Comparison of ENCODE assay signal across 8 mouse cellular contexts in genomic region chr16:30539433-30539832, GRCm38 (mm10). TPM values are rescaled to one million over a fixed set of nuclear protein-coding genes. Genes with fewer than 3 reads are reported as not detected.
DNase-seq lines count a peak whose midpoint lies in the region; ATAC-seq and TF ChIP-seq lines count a peak whose summit lies in the region.

No protein-coding gene starts in this region.

- no peak overlapping the region for H3K4me3 ChIP-seq in neural tube, embryonic 15.5 days (replicated peaks)
- H3K4me3 ChIP-seq in heart, embryonic 16.5 days (ENCODE audit: low read length): no peak overlapping the region
- H3K4me3 ChIP-seq in thymus, adult 2 months (ENCODE audit: control insufficient read depth, insufficient read depth, low read length): no peak overlapping the region

- H3K9me3 ChIP-seq in neural tube, embryonic 15.5 days (replicated peaks): no peaks in the 10 kb centered on the region
- H3K9me3 ChIP-seq in heart, embryonic 16.5 days (replicated peaks; ENCODE audit: control insufficient read depth, low read length): no peaks in the 10 kb centered on the region

- no peak for TF ChIP-seq POLR2A in thymus, adult 2 months (IDR thresholded peaks at IDR 0.05; ENCODE audit: control insufficient read depth, extremely low read depth, insufficient read depth, low read length, poor library complexity)

- WGBS in neural tube, embryonic 15.5 days: 27% methylated on average over 10 of the region's 10 CpGs
- 22% methylated on average over 10 of the region's 10 CpGs for WGBS in heart, embryonic 16.5 days
- 30% methylated on average over 10 of the region's 10 CpGs for WGBS in thymus, adult 2 months

- TF ChIP-seq CTCF in thymus, adult 2 months (IDR thresholded peaks at IDR 0.05; ENCODE audit: borderline replicate concordance, control insufficient read depth, extremely low read depth, insufficient read depth, low read length, poor library complexity): peak; percentile 86

- H3K9ac ChIP-seq in neural tube, embryonic 15.5 days (replicated peaks): no peak overlapping the region
- H3K9ac ChIP-seq in heart, embryonic 16.5 days (ENCODE audit: low read length): no peak overlapping the region

- no peaks in the 10 kb centered on the region for H3K27me3 ChIP-seq in neural tube, embryonic 15.5 days (replicated peaks)
- no peaks in the 10 kb centered on the region for H3K27me3 ChIP-seq in heart, embryonic 16.5 days (ENCODE audit: control insufficient read depth, insufficient read depth, low read length)
- no peaks in the 10 kb centered on the region for H3K27me3 ChIP-seq in thymus, adult 2 months (ENCODE audit: control insufficient read depth, insufficient read depth, low read length)

- 0 out of 2 replicates have a peak, but pooled peaks cover 3% of the 10 kb centered on the region for H3K4me1 ChIP-seq in neural tube, embryonic 15.5 days
- H3K4me1 ChIP-seq in heart, embryonic 16.5 days (ENCODE audit: control insufficient read depth, insufficient read depth, low read length): peaks cover 11% of the 10 kb centered on the region
- H3K4me1 ChIP-seq in thymus, adult 2 months (replicated peaks; ENCODE audit: control insufficient read depth, insufficient read depth, low read length): no peaks in the 10 kb centered on the region

- no peak overlapping the region for H3K27ac ChIP-seq in neural tube, embryonic 15.5 days (replicated peaks)
- peak overlapping the region; percentile 86 for H3K27ac ChIP-seq in heart, embryonic 16.5 days (ENCODE audit: low read length)
- H3K27ac ChIP-seq in thymus, adult 2 months (ENCODE audit: control insufficient read depth, insufficient read depth, low read length): no peak overlapping the region

- DNase-seq in cerebellum, adult 18-20 months: peak; percentile 25 to 42
- DNase-seq in cerebellum, adult 11-12 months: no peak
- peak; percentile 56 for DNase-seq in neural tube, embryonic 10.5 days (ENCODE audit: extremely low spot score, low spot score)
- DNase-seq in embryo, embryonic 10.5 days (ENCODE audit: low spot score): peak; percentile 78
- DNase-seq in lung, postnatal 14 days: peak; percentile 76
- peak; percentile 53 for DNase-seq in thymus, adult 2 months

- no peak for ATAC-seq in neural tube, embryonic 15.5 days (ENCODE audit: low FRiP score)
- no peak; the same call in 1 of the 2 replicates for ATAC-seq in heart, embryonic 16.5 days (replicated peaks; ENCODE audit: extremely low read depth, insufficient read depth, low FRiP score)

- peaks cover 23% of the 10 kb centered on the region for H3K36me3 ChIP-seq in neural tube, embryonic 15.5 days
- H3K36me3 ChIP-seq in heart, embryonic 16.5 days (ENCODE audit: control insufficient read depth, insufficient read depth): no peaks in the 10 kb centered on the region
- no peaks in the 10 kb centered on the region for H3K36me3 ChIP-seq in thymus, adult 2 months (ENCODE audit: control insufficient read depth, insufficient read depth, low read length)

- no peak overlapping the region for H3K4me2 ChIP-seq in neural tube, embryonic 15.5 days
- H3K4me2 ChIP-seq in heart, embryonic 16.5 days (ENCODE audit: low read depth, low read length): no peak overlapping the region

RNA-seq across cellular contexts. Expression of gene Tmem44, which starts 11.2 kb away (rescaled TPM):
- polyA plus RNA-seq in neural tube, embryonic 15.5 days (2015; fragmentation: Nextera tagmentation; extraction: Ambion mirVana): 57.5 and 64.7 TPM in 2 replicates
- 19.3 and 21.5 TPM in 2 replicates for polyA plus RNA-seq in heart, embryonic 16.5 days (2015; fragmentation: Nextera tagmentation; extraction: Ambion mirVana)
- polyA plus RNA-seq in thymus, adult 2 months (2012; rRNA removed): 1.4 and 3.1 TPM in 2 replicates

RNA-seq across cellular contexts. Expression of gene Lsg1, which starts 48.0 kb away (rescaled TPM):
- polyA plus RNA-seq in neural tube, embryonic 15.5 days (2015; fragmentation: Nextera tagmentation; extraction: Ambion mirVana): 44.1 and 50.9 TPM in 2 replicates
- polyA plus RNA-seq in heart, embryonic 16.5 days (2015; fragmentation: Nextera tagmentation; extraction: Ambion mirVana): 28.2 and 37.5 TPM in 2 replicates
- polyA plus RNA-seq in thymus, adult 2 months (2012; rRNA removed): 17.4 and 20.0 TPM in 2 replicates
